Mouse (Mus musculus) Patski (cell line): ENCODE data around the gene Ric8b. TPM values are rescaled to one million over a fixed set of nuclear protein-coding genes. Genes with fewer than 3 reads are reported as not detected.
A peak's percentile ranks its signal among the peaks of the same experiment; 100 is the strongest.

Experiments used
- ATAC-seq: fragments of 100-300 bp; one replicate; pipeline ENCODE4 v1.8.0; 2021
- CTCF ChIA-PET: fragments of 350-600 bp; sonication (Branson Sonifier 250); formaldehyde crosslinking; loops from one replicate; lab custom pipeline; 2022; ENCODE audit warnings: inconsistent platforms; lab: Charles Lee
- POLR2A ChIA-PET: fragments of 350-600 bp; sonication (Branson Sonifier 250); formaldehyde crosslinking; loops from one replicate; lab custom pipeline; 2022; ENCODE audit warnings: antibody characterized with exemption, inconsistent platforms; lab: Charles Lee
- DNase-seq: peaks from one replicate; pipeline ENCODE4 v3.0.0-alpha.2; 2011; ENCODE audit warnings: low read depth, low spot score
- H3K27me3 ChIP-seq: fragments of 371-371 bp; one replicate; pipeline ENCODE4 v1.5.1; 2021
- CTCF ChIP-seq: fragments of 100-300 bp; IDR thresholded peaks from one replicate; pipeline ENCODE4 v1.5.1; 2021
- in situ Hi-C: fragments of 300-500 bp; cut with MboI; formaldehyde crosslinking; loops from 3 replicates; pipeline ENCODE4 v1.11.1; 2018; ENCODE audit warnings: low pct_unique_long_range_greater_than_20kb, mixed read lengths
- polyA plus RNA-seq: library from polyadenylated mRNA; unstranded; gene quantifications from one replicate; pipeline ENCODE4 v1.2.3, GENCODE M21; 2021

Ric8b gene
- polyA plus RNA-seq, 1 experiment from 2014 or later = 29.8 TPM

GRCm38 (mm10) chr10:84938094-84938820, 20.8 kb downstream of the Ric8b start:
- peak; percentile 34 for DNase-seq
- in situ Hi-C loops = no loop called here
- peak; percentile 12 for ATAC-seq
- CTCF ChIA-PET = interaction anchor here (1.9 kb wide), 1 partner anchor 11 kb away, joined by 5 read pairs; no protein-coding TSS in a partner anchor
- no peak for TF ChIP-seq CTCF
- POLR2A ChIA-PET = no interaction called here
- no peaks in the 10 kb centered on the region for H3K27me3 ChIP-seq

DNA sequence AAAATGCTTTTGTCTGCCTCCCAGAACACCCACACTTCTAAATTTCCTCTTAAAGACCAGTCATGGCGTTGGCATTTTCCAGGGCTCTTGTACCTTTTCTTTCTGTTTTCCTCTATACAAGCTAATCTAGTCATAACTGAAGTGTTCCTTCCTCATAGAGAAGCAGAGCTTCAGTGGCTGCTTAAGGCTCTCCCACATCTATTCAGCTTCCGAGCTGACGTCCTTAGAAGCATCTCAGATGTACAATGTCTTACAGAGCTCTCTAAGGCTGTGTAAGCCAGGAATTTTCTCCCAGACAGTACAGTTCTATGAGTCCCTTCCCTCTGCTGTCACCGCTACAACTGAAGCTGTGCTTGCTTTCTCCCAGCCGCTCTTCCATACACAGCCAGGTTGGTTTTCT, 21.5 kb downstream of the Ric8b start:
- H3K27me3 ChIP-seq = no peaks in the 10 kb centered on the region
- DNase-seq = no peak
- no peak for ATAC-seq
- ChIA-PET CTCF (interaction anchor here (0.9 to 1.9 kb wide), 2 partner anchors 11 to 12 kb away, joined by 3 to 5 read pairs; no protein-coding TSS in a partner anchor), POLR2A (no interaction called here)
- TF ChIP-seq CTCF = no peak
- in situ Hi-C loops = no loop called here

- no peaks in the 10 kb centered on the region for H3K27me3 ChIP-seq
- TF ChIP-seq CTCF = no peak
- CTCF ChIA-PET = interaction anchor here (1.9 kb wide), 1 partner anchor 9 kb away, joined by 5 read pairs; no protein-coding TSS in a partner anchor
- in situ Hi-C loops = no loop called here
- no peak for ATAC-seq
- POLR2A ChIA-PET = no interaction called here
- no peak for DNase-seq
Observed at GRCm38 (mm10) chr10:84940356-84940755, 22.9 kb downstream of the Ric8b start.

- TF ChIP-seq CTCF = peak; percentile 53
- ChIA-PET CTCF (interaction anchor here (0.8 to 2.3 kb wide), 7 partner anchors 10 to 115 kb away, joined by 3 to 10 read pairs (median 3); no protein-coding TSS in a partner anchor), POLR2A (no interaction called here)
- DNase-seq = no peak
- in situ Hi-C loops = no loop called here
- no peak for ATAC-seq
- no peaks in the 10 kb centered on the region for H3K27me3 ChIP-seq
Observed at GRCm38 (mm10) chr10:84945692-84946091, 28.3 kb downstream of the Ric8b start.

- in situ Hi-C loops = no loop called here
- ChIA-PET POLR2A (no interaction called here), CTCF (interaction anchor here (1.4 to 1.6 kb wide), 3 partner anchors 9 to 37 kb away, joined by 3 to 5 read pairs (median 4); no protein-coding TSS in a partner anchor)
- DNase-seq (no peak), ATAC-seq (no peak)
- no peaks in the 10 kb centered on the region for H3K27me3 ChIP-seq
- TF ChIP-seq CTCF = no peak
Observed at GRCm38 (mm10) chr10:84948970-84949683, 31.7 kb downstream of the Ric8b start.

- DNase-seq = no peak
- ATAC-seq = no peak
- ChIA-PET POLR2A (no interaction called here), CTCF (interaction anchor here (1.2 to 1.6 kb wide), 2 partner anchors 10 to 36 kb away, joined by 4 to 5 read pairs; no protein-coding TSS in a partner anchor)
- H3K27me3 ChIP-seq = no peaks in the 10 kb centered on the region
- in situ Hi-C loops = no loop called here
- TF ChIP-seq CTCF = no peak
Observed at GRCm38 (mm10) chr10:84949684-84950010, 32.2 kb downstream of the Ric8b start.

DNA sequence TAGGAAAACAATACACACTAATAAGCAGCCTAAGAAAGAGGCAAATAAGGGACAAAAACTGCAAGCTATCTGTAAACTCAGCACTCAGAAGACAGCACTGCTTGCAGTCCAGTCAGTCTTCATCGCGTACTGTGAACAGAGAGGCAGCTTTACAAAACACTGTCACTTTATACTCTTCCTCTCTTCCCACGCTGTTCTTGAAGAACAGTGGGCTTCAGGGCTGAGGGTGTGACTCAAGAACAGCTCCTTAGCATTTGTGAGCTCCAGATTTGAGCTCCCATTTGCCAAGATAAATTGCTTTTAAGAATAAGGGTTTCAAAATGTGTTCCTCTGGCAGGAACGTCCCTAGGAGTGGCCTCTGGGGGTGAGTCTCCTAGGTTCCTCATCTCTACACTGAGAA, 33.0 kb downstream of the Ric8b start:
- DNase-seq (no peak), ATAC-seq (no peak)
- in situ Hi-C loops = no loop called here
- no peak for TF ChIP-seq CTCF
- ChIA-PET CTCF (interaction anchor here (1.1 to 1.6 kb wide), 3 partner anchors 11 to 36 kb away, joined by 3 to 5 read pairs (median 4); no protein-coding TSS in a partner anchor), POLR2A (no interaction called here)
- no peaks in the 10 kb centered on the region for H3K27me3 ChIP-seq

DNA sequence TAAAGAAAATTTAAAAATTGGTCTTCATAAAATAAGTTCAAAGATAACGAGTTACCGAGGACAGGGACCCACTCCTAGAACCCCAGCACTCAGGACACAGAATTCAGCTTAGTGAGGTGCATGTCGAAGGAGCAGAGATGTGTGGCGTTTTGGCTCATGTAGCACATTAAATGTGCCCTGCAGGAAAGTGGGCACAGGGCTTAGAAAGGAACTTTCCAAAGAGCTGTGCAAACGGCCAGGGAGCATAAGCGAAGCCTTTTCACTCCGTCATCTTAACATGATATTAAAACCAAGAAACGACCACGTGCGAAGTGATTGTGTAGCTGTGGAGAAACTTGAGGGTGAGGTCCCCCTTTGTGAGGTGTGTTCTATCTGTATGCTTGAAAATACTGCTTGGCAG, 36.8 kb downstream of the Ric8b start:
- in situ Hi-C loops = no loop called here
- ATAC-seq = no peak
- POLR2A ChIA-PET = no interaction called here
- CTCF ChIA-PET = interaction anchor here (2.4 kb wide), 1 partner anchor 8 kb away, joined by 10 read pairs; no protein-coding TSS in a partner anchor
- no peaks in the 10 kb centered on the region for H3K27me3 ChIP-seq
- DNase-seq = no peak
- no peak for TF ChIP-seq CTCF

DNA sequence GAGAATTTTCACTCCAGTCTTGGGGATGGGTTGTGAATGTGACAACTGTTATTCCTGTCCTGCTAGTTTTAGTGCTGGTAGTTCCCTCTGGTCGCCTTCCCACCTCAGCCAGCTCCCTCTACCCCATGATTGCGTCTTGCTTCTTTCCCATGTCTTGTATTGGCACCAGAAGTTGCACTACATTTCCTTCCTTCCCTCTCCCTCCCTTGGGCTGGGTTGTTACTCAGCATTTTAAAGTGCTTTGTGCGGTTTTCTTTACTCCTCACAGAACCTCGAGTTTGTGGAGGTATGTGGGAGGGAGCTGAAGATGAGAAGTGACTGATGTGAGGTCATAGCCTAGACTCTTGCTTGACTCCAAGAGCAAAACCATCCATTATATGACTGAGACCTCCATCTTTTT, 38.8 kb downstream of the Ric8b start:
- POLR2A ChIA-PET = no interaction called here
- in situ Hi-C loops = no loop called here
- DNase-seq (no peak), ATAC-seq (no peak)
- TF ChIP-seq CTCF = no peak
- CTCF ChIA-PET = interaction anchor here (2.4 kb wide), 1 partner anchor 10 kb away, joined by 10 read pairs; no protein-coding TSS in a partner anchor
- no peaks in the 10 kb centered on the region for H3K27me3 ChIP-seq

DNA sequence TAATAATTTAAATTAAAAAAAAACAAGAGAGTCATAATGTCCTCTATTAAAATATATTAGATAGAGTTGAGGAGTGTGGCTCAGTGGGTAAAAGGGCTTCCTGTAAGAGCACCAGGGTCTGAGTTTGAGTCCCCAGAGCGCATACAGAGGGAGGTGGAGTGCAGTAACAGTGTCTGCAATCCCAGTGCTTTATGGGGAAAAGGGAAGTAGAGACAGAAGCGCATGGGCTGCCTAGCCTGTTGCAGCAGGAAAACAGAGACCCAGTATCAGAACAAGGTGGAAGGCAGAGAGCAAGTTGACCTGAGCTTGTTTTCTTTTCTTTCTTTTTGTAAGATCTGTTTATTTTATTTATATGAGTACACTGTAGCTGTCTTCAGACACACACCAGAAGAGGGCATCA, 41.2 kb downstream of the Ric8b start:
- no peaks in the 10 kb centered on the region for H3K27me3 ChIP-seq
- ATAC-seq = no peak
- TF ChIP-seq CTCF = no peak
- CTCF ChIA-PET = interaction anchor here (1.5 to 2.4 kb wide), 2 partner anchors 10 to 14 kb away, joined by 4 to 6 read pairs; no protein-coding TSS in a partner anchor
- in situ Hi-C loops = no loop called here
- POLR2A ChIA-PET = no interaction called here
- DNase-seq = no peak
